8 mouse cellular contexts compared by ENCODE assay signal in the genomic region with DNA sequence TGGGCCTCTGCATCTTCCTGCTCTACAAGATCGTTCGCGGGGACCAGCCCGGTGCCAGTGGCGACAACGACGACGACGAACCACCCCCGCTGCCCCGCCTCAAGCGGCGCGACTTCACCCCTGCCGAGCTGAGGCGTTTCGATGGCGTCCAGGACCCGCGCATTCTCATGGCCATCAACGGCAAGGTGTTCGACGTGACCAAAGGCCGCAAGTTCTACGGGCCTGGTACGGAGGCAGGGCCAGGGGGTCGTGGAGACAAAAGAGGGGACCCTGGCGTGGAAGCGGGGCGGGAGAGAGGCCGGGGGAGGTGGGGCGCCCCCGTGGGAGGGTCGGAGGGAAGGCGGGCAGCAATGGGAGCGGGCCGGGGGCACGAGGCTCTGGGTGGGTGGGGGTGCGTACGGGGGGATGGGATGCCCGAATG. TPM values are rescaled to one million over a fixed set of nuclear protein-coding genes. Genes with fewer than 3 reads are reported as not detected.
A peak's percentile ranks its signal among the peaks of the same experiment; 100 is the strongest.
DNase-seq lines count a peak whose midpoint lies in the region; ATAC-seq and TF ChIP-seq lines count a peak whose summit lies in the region.

No protein-coding gene starts in this region.

- H3K4me3 ChIP-seq in gastrocnemius, adult 2 months = peak overlapping the region; percentile 83
- peak overlapping the region; percentile 45 for H3K4me3 ChIP-seq in C2C12 (ENCODE audit: insufficient read depth, poor library complexity, severe bottlenecking)
- peak overlapping the region; percentile 58 to 87 for H3K4me3 ChIP-seq in liver, embryonic 14.5 days (ENCODE audit: insufficient read depth in 1 of 2, low read depth in 2 of 2, low read length in 2 of 2)
- H3K4me3 ChIP-seq in stomach, postnatal 0 days (ENCODE audit: low read depth, low read length) = peak overlapping the region; percentile 65

- peaks cover 2% of the 10 kb centered on the region for H3K79me3 ChIP-seq in C2C12 (ENCODE audit: low read depth)

- no peaks in the 10 kb centered on the region for H3K27me3 ChIP-seq in C2C12 (ENCODE audit: control insufficient read depth, insufficient read depth, insufficient read length)
- H3K27me3 ChIP-seq in liver, embryonic 14.5 days (ENCODE audit: control insufficient read depth, insufficient read depth, low read length) = no peaks in the 10 kb centered on the region
- no peaks in the 10 kb centered on the region for H3K27me3 ChIP-seq in stomach, postnatal 0 days (ENCODE audit: control insufficient read depth, insufficient read depth, low read length)

- H3K9ac ChIP-seq in liver, embryonic 14.5 days (replicated peaks) = peak overlapping the region; percentile 65
- H3K9ac ChIP-seq in stomach, postnatal 0 days (ENCODE audit: low read length) = peak overlapping the region; percentile 83

- intact Hi-C loops in gastrocnemius, adult 2 months (cut with DNase I) = no loop called here

- peaks cover 8% of the 10 kb centered on the region for H3K79me2 ChIP-seq in C2C12 (ENCODE audit: control insufficient read depth, insufficient read depth)

- H3K27ac ChIP-seq in gastrocnemius, adult 2 months = peak overlapping the region; percentile 80
- no peak overlapping the region for H3K27ac ChIP-seq in liver, embryonic 14.5 days
- H3K27ac ChIP-seq in stomach, postnatal 0 days (replicated peaks) = peak overlapping the region; percentile 83

- peak; percentile 73 for ATAC-seq in erythroid progenitor cell, adult 5-6 weeks (replicated peaks; ENCODE audit: low FRiP score, poor library complexity, severe bottlenecking)
- ATAC-seq in liver, embryonic 14.5 days (ENCODE audit: insufficient read depth) = peak; percentile 71
- ATAC-seq in stomach, postnatal 0 days (ENCODE audit: low FRiP score, low TSS enrichment) = peak; percentile 65; the same call in 1 of the 2 replicates

- peaks cover 0 to 8% of the 10 kb centered on the region in 2 experiments; a peak in 1 of 4 replicates for H3K4me1 ChIP-seq in liver, embryonic 14.5 days (replicated peaks; ENCODE audit: control insufficient read depth in 2 of 2, insufficient read depth in 2 of 2, low read length in 1 of 2)
- no peaks in the 10 kb centered on the region for H3K4me1 ChIP-seq in stomach, postnatal 0 days (replicated peaks; ENCODE audit: control insufficient read depth, insufficient read depth)

- 10% methylated on average over 40 of the region's 41 CpGs for WGBS in liver, embryonic 14.5 days (ENCODE audit: insufficient replicate concordance)
- 18% methylated on average over 32 of the region's 41 CpGs for WGBS in stomach, postnatal 0 days

- no peak for TF ChIP-seq EP300 in liver, embryonic 14.5 days (IDR thresholded peaks at IDR 0.05; ENCODE audit: low read depth)
- TF ChIP-seq EP300 in stomach, postnatal 0 days (optimal IDR thresholded peaks at IDR 0.05) = no peak

- H3K4me2 ChIP-seq in liver, embryonic 14.5 days (ENCODE audit: low read depth) = peak overlapping the region; percentile 57
- H3K4me2 ChIP-seq in stomach, postnatal 0 days (replicated peaks; ENCODE audit: low read depth) = peak overlapping the region; percentile 57

- no peak for TF ChIP-seq CTCF in gastrocnemius, adult 2 months (IDR thresholded peaks at IDR 0.05)
- no peak for TF ChIP-seq CTCF in C2C12 (IDR thresholded peaks at IDR 0.05; ENCODE audit: control insufficient read depth, insufficient read depth, insufficient read length)
- no peak for TF ChIP-seq CTCF in liver, embryonic 14.5 days (IDR thresholded peaks at IDR 0.05; ENCODE audit: low read depth)
- no peak for TF ChIP-seq CTCF in stomach, postnatal 0 days (IDR thresholded peaks at IDR 0.05; ENCODE audit: low read depth)

- no peaks in the 10 kb centered on the region for H3K9me3 ChIP-seq in liver, embryonic 14.5 days (ENCODE audit: control insufficient read depth, low read length)
- no peaks in the 10 kb centered on the region for H3K9me3 ChIP-seq in stomach, postnatal 0 days (ENCODE audit: control insufficient read depth, low read length)

- no peak for DNase-seq in gastrocnemius, adult 2 months
- DNase-seq in gastrocnemius, postnatal 10 days = no peak
- DNase-seq in liver, embryonic 14.5 days (ENCODE audit: low read depth in 3 of 3, low spot score in 3 of 3) = no peak
- DNase-seq in stomach, postnatal 0 days (ENCODE audit: low spot score) = no peak
- DNase-seq in layer of hippocampus, postnatal 10 days (ENCODE audit: low spot score in 2 of 2) = no peak
- DNase-seq in layer of hippocampus, postnatal 36 days = no peak

- H3ac ChIP-seq in C2C12 (ENCODE audit: control insufficient read depth, insufficient read length, low read depth) = peak overlapping the region; percentile 95

- H3K36me3 ChIP-seq in C2C12 (ENCODE audit: control insufficient read depth, insufficient read depth) = peaks cover 8% of the 10 kb centered on the region
- no peaks in the 10 kb centered on the region; the same call in 1 of the 2 replicates for H3K36me3 ChIP-seq in liver, embryonic 14.5 days (replicated peaks; ENCODE audit: control insufficient read depth, insufficient read depth, low read depth)
- H3K36me3 ChIP-seq in stomach, postnatal 0 days (ENCODE audit: control insufficient read depth, insufficient read depth, low read length) = no peaks in the 10 kb centered on the region

TF ChIP-seq in C2C12, 6 proteins besides CTCF, POLR2A, EP300 and RAD21:
- TF ChIP-seq FOSL1 (IDR thresholded peaks at IDR 0.05; ENCODE audit: insufficient read depth, low read length, poor library complexity, severe bottlenecking) (no peak), CEBPB (IDR thresholded peaks at IDR 0.05; ENCODE audit: low read depth) (no peak), MYOD1 (IDR thresholded peaks at IDR 0.05; ENCODE audit: control insufficient read depth, insufficient read length, low read depth) (no peak), USF1 (IDR thresholded peaks at IDR 0.05; ENCODE audit: low read depth) (no peak), MYOG (IDR thresholded peaks at IDR 0.05; ENCODE audit: control insufficient read depth, extremely low read depth, insufficient read length) (no peak), MAX (IDR thresholded peaks at IDR 0.05) (no peak)

RNA-seq across cellular contexts. Expression of gene Pgrmc1, which starts 0.4 kb away (rescaled TPM):
- 1 to 10 TPM; 7.7 to 9.3 TPM for total RNA-seq in gastrocnemius, adult 2 months (2021)
- total RNA-seq in gastrocnemius, postnatal 10 days (2021) = 10 to 100 TPM; 27.4 to 28.4 TPM
- polyA plus RNA-seq in C2C12 (2012; fragmentation: generic; extraction: Trizol) = 76.8 TPM
- 21.3 and 26.8 TPM in 2 replicates for total RNA-seq in erythroid progenitor cell, adult 5-6 weeks (2015; ENCODE audit: low replicate concordance)
- 15.7 and 20.7 TPM in 2 replicates for total RNA-seq in erythroid progenitor cell, adult 5-6 weeks (2017; ENCODE audit: low replicate concordance)
- polyA plus RNA-seq in liver, embryonic 14.5 days (2012; rRNA removed) = 35.5 and 48.6 TPM in 2 replicates
- 102 and 109 TPM in 2 replicates for polyA plus RNA-seq in liver, embryonic 14.5 days (2014; fragmentation: Nextera tagmentation; extraction: Ambion mirVana)
- 240 and 247 TPM in 2 replicates for polyA plus RNA-seq in stomach, postnatal 0 days (2015; fragmentation: Nextera tagmentation; extraction: Ambion mirVana)
- total RNA-seq in layer of hippocampus, postnatal 10 days (2021) = 100 to 1,000 TPM; 304 to 309 TPM
- 100 to 1,000 TPM; 280 to 313 TPM for total RNA-seq in layer of hippocampus, postnatal 36 days (2021)

RNA-seq across cellular contexts. Expression of gene Akap17b, which starts 46.8 kb away (rescaled TPM):
- total RNA-seq in gastrocnemius, adult 2 months (2021) = 1 to 10 TPM; 2.1 to 2.4 TPM
- 1 to 10 TPM; 1.7 to 1.8 TPM for total RNA-seq in gastrocnemius, postnatal 10 days (2021)
- 0.25 TPM for polyA plus RNA-seq in C2C12 (2012; fragmentation: generic; extraction: Trizol)
- total RNA-seq in erythroid progenitor cell, adult 5-6 weeks (2015; ENCODE audit: low replicate concordance) = 0.36 TPM in 1 of 2 replicates, not detected in the other
- total RNA-seq in erythroid progenitor cell, adult 5-6 weeks (2017; ENCODE audit: low replicate concordance) = 0.26 TPM in 1 of 2 replicates, not detected in the other
- polyA plus RNA-seq in liver, embryonic 14.5 days (2012; rRNA removed) = 0.37 and 0.54 TPM in 2 replicates
- 0.56 and 0.63 TPM in 2 replicates for polyA plus RNA-seq in liver, embryonic 14.5 days (2014; fragmentation: Nextera tagmentation; extraction: Ambion mirVana)
- polyA plus RNA-seq in stomach, postnatal 0 days (2015; fragmentation: Nextera tagmentation; extraction: Ambion mirVana) = 0.97 and 1.2 TPM in 2 replicates
- total RNA-seq in layer of hippocampus, postnatal 10 days (2021) = 1 to 10 TPM; 9.0 to 9.8 TPM
- 10 to 100 TPM in 1 of 2 experiments, 1 to 10 TPM in 1; 8.3 to 10.4 TPM for total RNA-seq in layer of hippocampus, postnatal 36 days (2021)

Comparison
In these comparisons a context has a peak if more than half of its experiments do, and no peak if none do; other contexts are left out.
1. RNA of gene Pgrmc1, which starts 0.4 kb away (total RNA-seq): 280 to 313 TPM in layer of hippocampus, postnatal 36 days and 304 to 309 TPM in layer of hippocampus, postnatal 10 days; 27.4 to 28.4 TPM in gastrocnemius, postnatal 10 days, 15.7 to 26.8 TPM in erythroid progenitor cell, adult 5-6 weeks and 7.7 to 9.3 TPM in gastrocnemius, adult 2 months; every median in the first group is over 4 times any median in the second.
2. Peak in every context shown above with its lines, with median percentiles within 50 percentile points of each other: H3K4me3 ChIP-seq and ATAC-seq.